Mouse (Mus musculus) lung, postnatal 4 days (tissue): ENCODE measurements around the gene Tbc1d15.

Experiments
- DNase-seq, 2 experiments: peaks; one replicate each; pipeline ENCODE4 v3.0.0; 2021

Tbc1d15 gene

GRCm38 (mm10) chr10:115251088-115251934 lies at the start of gene Tbc1d15:
Gene Tbc1d15, minus strand, starts transcription at chr10:115251467.
- DNase-seq = peak; percentile 97 to 98

GRCm38 (mm10) chr10:115298683-115299082 lies 47.4 kb upstream of the Tbc1d15 start:
- no peak for DNase-seq

- no peak for DNase-seq
These were observed 46.3 kb upstream of the Tbc1d15 start for GRCm38 (mm10) chr10:115297582-115297981.

- no peak for DNase-seq
These were observed 45.2 kb upstream of the Tbc1d15 start for GRCm38 (mm10) chr10:115296401-115296935.

- no peak for DNase-seq
These were observed 43.9 kb upstream of the Tbc1d15 start for GRCm38 (mm10) chr10:115295162-115295561.

GRCm38 (mm10) chr10:115294715-115295114 lies 43.4 kb upstream of the Tbc1d15 start:
- DNase-seq = no peak

- no peak for DNase-seq
These were observed 42.7 kb upstream of the Tbc1d15 start for GRCm38 (mm10) chr10:115293946-115294345.

GRCm38 (mm10) chr10:115290671-115291070 lies 39.4 kb upstream of the Tbc1d15 start:
- DNase-seq = no peak

- DNase-seq = no peak
These were observed 37.6 kb upstream of the Tbc1d15 start for GRCm38 (mm10) chr10:115288856-115289255.

- no peak for DNase-seq
These were observed 32.9 kb upstream of the Tbc1d15 start for GRCm38 (mm10) chr10:115284170-115284569.

- no peak for DNase-seq
These were observed 30.1 kb upstream of the Tbc1d15 start for GRCm38 (mm10) chr10:115281381-115281780.

- no peak for DNase-seq
These were observed 20.4 kb upstream of the Tbc1d15 start for GRCm38 (mm10) chr10:115271649-115272048.

- DNase-seq = no peak
These were observed 19.5 kb upstream of the Tbc1d15 start for GRCm38 (mm10) chr10:115270612-115271390.

GRCm38 (mm10) chr10:115262926-115263562 lies 11.8 kb upstream of the Tbc1d15 start:
- no peak for DNase-seq

GRCm38 (mm10) chr10:115262261-115262660 lies 11.0 kb upstream of the Tbc1d15 start:
- no peak for DNase-seq

- DNase-seq = no peak
These were observed 10.2 kb upstream of the Tbc1d15 start for GRCm38 (mm10) chr10:115261428-115261827.

GRCm38 (mm10) chr10:115256162-115256561 lies 4.9 kb upstream of the Tbc1d15 start:
- DNase-seq = no peak

- DNase-seq = no peak
These were observed 2.3 kb upstream of the Tbc1d15 start for GRCm38 (mm10) chr10:115253521-115253920.

- DNase-seq = peak; percentile 30 to 34
These were observed 1.1 kb upstream of the Tbc1d15 start for GRCm38 (mm10) chr10:115252321-115252757.

- DNase-seq = peak; percentile 26 to 30
These were observed 806 bp downstream of the Tbc1d15 start for GRCm38 (mm10) chr10:115250235-115251087.

- DNase-seq = no peak
These were observed 3.2 kb downstream of the Tbc1d15 start for GRCm38 (mm10) chr10:115248041-115248440.

GRCm38 (mm10) chr10:115245488-115245887 lies 5.8 kb downstream of the Tbc1d15 start:
- DNase-seq = no peak
